Mouse (Mus musculus): ENCODE data around the gene Ahsg. TPM values are rescaled to one million over a fixed set of nuclear protein-coding genes. Genes with fewer than 3 reads are reported as not detected.

Gene Ahsg
- polyA plus RNA-seq, 1 experiment from 2014 or later = not detected

Other genes starting within 250 kb of the Ahsg start
- gene Dgkg, start 234.1 kb upstream of the Ahsg start, polyA plus RNA-seq (2014; fragmentation: Nextera tagmentation; extraction: Ambion mirVana) = 2.8 and 3.7 TPM in 2 replicates
- gene Crygs, start 79.7 kb upstream of the Ahsg start, polyA plus RNA-seq (2014; fragmentation: Nextera tagmentation; extraction: Ambion mirVana) = not detected in 2 replicates
- gene Tbccd1, start 33.6 kb upstream of the Ahsg start, polyA plus RNA-seq (2014; fragmentation: Nextera tagmentation; extraction: Ambion mirVana) = 21.4 and 27.9 TPM in 2 replicates
- gene Dnajb11, start 33.4 kb upstream of the Ahsg start, polyA plus RNA-seq (2014; fragmentation: Nextera tagmentation; extraction: Ambion mirVana) = 96.5 and 109 TPM in 2 replicates
- gene Fetub, start 27.1 kb downstream of the Ahsg start, polyA plus RNA-seq (2014; fragmentation: Nextera tagmentation; extraction: Ambion mirVana) = not detected in 2 replicates
- 0.19 and 0.31 TPM in 2 replicates for gene Hrg, start 59.8 kb downstream of the Ahsg start, polyA plus RNA-seq (2014; fragmentation: Nextera tagmentation; extraction: Ambion mirVana)
- gene Kng2, start 138.2 kb downstream of the Ahsg start, polyA plus RNA-seq (2014; fragmentation: Nextera tagmentation; extraction: Ambion mirVana) = 0.88 TPM in 1 of 2 replicates, not detected in the other
- gene Kng1, start 166.6 kb downstream of the Ahsg start, polyA plus RNA-seq (2014; fragmentation: Nextera tagmentation; extraction: Ambion mirVana) = not detected in 2 replicates
- gene Eif4a2, start 216.2 kb downstream of the Ahsg start, polyA plus RNA-seq (2014; fragmentation: Nextera tagmentation; extraction: Ambion mirVana) = 352 and 389 TPM in 2 replicates
- gene Rfc4, start 236.5 kb downstream of the Ahsg start, polyA plus RNA-seq (2014; fragmentation: Nextera tagmentation; extraction: Ambion mirVana) = 41.3 and 43.1 TPM in 2 replicates